Mouse (Mus musculus): ENCODE results near the gene Rbm47. TPM values are rescaled to one million over a fixed set of nuclear protein-coding genes. Genes with fewer than 3 reads are reported as not detected.

Rbm47 gene
- polyA plus RNA-seq, 1 experiment from 2014 or later = 75.0 TPM

- peak overlapping the region; percentile 63 for H3K4me3 ChIP-seq (ENCODE audit: low read length)
- no peak for ATAC-seq (ENCODE audit: low FRiP score, low TSS enrichment)
- no peaks in the 10 kb centered on the region for H3K36me3 ChIP-seq (ENCODE audit: insufficient read depth, low read length)
- H3K4me2 ChIP-seq (replicated peaks; ENCODE audit: low read depth, low read length) = peak overlapping the region; percentile 92
- H3K9ac ChIP-seq (replicated peaks; ENCODE audit: low read length) = 0 out of 2 replicates have a peak overlapping the region, but pooled peaks have one; percentile 53
- H3K27me3 ChIP-seq (ENCODE audit: insufficient read depth, low read length) = peaks cover 6% of the 10 kb centered on the region; the same call in 1 of the 2 replicates
- peaks cover 33% of the 10 kb centered on the region for H3K4me1 ChIP-seq (ENCODE audit: insufficient read depth, low read length)
- WGBS = 35% methylated on average over 3 of the region's 3 CpGs
- H3K27ac ChIP-seq (ENCODE audit: low read length) = no peak overlapping the region; the same call in 1 of the 2 replicates
- no peaks in the 10 kb centered on the region for H3K9me3 ChIP-seq (ENCODE audit: low read length)
These were observed 23.3 kb downstream of the Rbm47 start for GRCm38 (mm10) chr5:66149571-66149970.

GRCm38 (mm10) chr5:66149111-66149510 lies 23.8 kb downstream of the Rbm47 start:
- H3K36me3 ChIP-seq (ENCODE audit: insufficient read depth, low read length) = no peaks in the 10 kb centered on the region
- H3K4me1 ChIP-seq (ENCODE audit: insufficient read depth, low read length) = peaks cover 33% of the 10 kb centered on the region
- no peaks in the 10 kb centered on the region for H3K9me3 ChIP-seq (ENCODE audit: low read length)
- 61% methylated on average over 2 of the region's 2 CpGs for WGBS
- 0 out of 2 replicates have a peak overlapping the region, but pooled peaks have one; percentile 32 for H3K9ac ChIP-seq (replicated peaks; ENCODE audit: low read length)
- peak overlapping the region; percentile 27 for H3K4me3 ChIP-seq (ENCODE audit: low read length)
- H3K27me3 ChIP-seq (ENCODE audit: insufficient read depth, low read length) = peaks cover 6% of the 10 kb centered on the region; the same call in 1 of the 2 replicates
- H3K27ac ChIP-seq (ENCODE audit: low read length) = no peak overlapping the region
- H3K4me2 ChIP-seq (replicated peaks; ENCODE audit: low read depth, low read length) = peak overlapping the region; percentile 92
- no peak for ATAC-seq (ENCODE audit: low FRiP score, low TSS enrichment)

GRCm38 (mm10) chr5:66147313-66147712 lies 25.6 kb downstream of the Rbm47 start:
- Histone ChIP-seq H3K27ac (ENCODE audit: low read length) (no peak overlapping the region), H3K27me3 (ENCODE audit: insufficient read depth, low read length) (0 out of 2 replicates have a peak, but pooled peaks cover 6% of the 10 kb centered on the region), H3K9ac (replicated peaks; ENCODE audit: low read length) (no peak overlapping the region), H3K4me1 (ENCODE audit: insufficient read depth, low read length) (peaks cover 26% of the 10 kb centered on the region), H3K4me3 (ENCODE audit: low read length) (no peak overlapping the region), H3K4me2 (replicated peaks; ENCODE audit: low read depth, low read length) (no peak overlapping the region), H3K9me3 (ENCODE audit: low read length) (no peaks in the 10 kb centered on the region), H3K36me3 (ENCODE audit: insufficient read depth, low read length) (no peaks in the 10 kb centered on the region)
- 96% methylated on average over 3 of the region's 3 CpGs for WGBS
- ATAC-seq (ENCODE audit: low FRiP score, low TSS enrichment) = no peak

DNA sequence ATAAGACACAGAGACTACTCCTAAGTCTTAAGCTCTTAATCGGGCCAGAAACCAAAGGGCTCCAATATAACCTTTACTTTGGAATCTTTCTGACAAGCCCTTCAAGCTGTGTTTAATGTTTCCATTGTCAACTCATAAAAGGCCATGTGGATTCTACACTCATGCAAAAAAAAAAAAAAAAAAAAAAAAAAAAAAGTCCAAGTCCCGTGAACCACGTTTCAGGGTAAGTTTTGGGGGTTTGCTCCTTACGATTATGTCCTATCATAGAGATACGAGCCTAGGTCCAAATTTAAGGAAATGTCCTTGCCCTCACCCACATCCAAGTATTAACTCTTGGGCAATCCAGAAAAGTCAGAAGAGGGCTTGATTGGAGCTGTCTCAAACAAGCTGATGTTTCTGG lies 27.3 kb downstream of the Rbm47 start:
- Histone ChIP-seq H3K4me3 (ENCODE audit: low read length) (no peak overlapping the region), H3K36me3 (ENCODE audit: insufficient read depth, low read length) (no peaks in the 10 kb centered on the region), H3K9ac (replicated peaks; ENCODE audit: low read length) (no peak overlapping the region), H3K27me3 (ENCODE audit: insufficient read depth, low read length) (0 out of 2 replicates have a peak, but pooled peaks cover 2% of the 10 kb centered on the region), H3K4me1 (ENCODE audit: insufficient read depth, low read length) (peaks cover 13% of the 10 kb centered on the region; the same call in 1 of the 2 replicates), H3K27ac (ENCODE audit: low read length) (no peak overlapping the region), H3K9me3 (ENCODE audit: low read length) (no peaks in the 10 kb centered on the region), H3K4me2 (replicated peaks; ENCODE audit: low read depth, low read length) (no peak overlapping the region)
- 82% methylated on average over 5 of the region's 5 CpGs for WGBS
- no peak for ATAC-seq (ENCODE audit: low FRiP score, low TSS enrichment)

GRCm38 (mm10) chr5:66143093-66144032 lies 29.6 kb downstream of the Rbm47 start:
- ATAC-seq (ENCODE audit: low FRiP score, low TSS enrichment) = no peak
- Histone ChIP-seq H3K9me3 (ENCODE audit: low read length) (no peaks in the 10 kb centered on the region), H3K36me3 (ENCODE audit: insufficient read depth, low read length) (no peaks in the 10 kb centered on the region), H3K27me3 (ENCODE audit: insufficient read depth, low read length) (no peaks in the 10 kb centered on the region), H3K27ac (ENCODE audit: low read length) (no peak overlapping the region), H3K4me1 (ENCODE audit: insufficient read depth, low read length) (0 out of 2 replicates have a peak, but pooled peaks cover 6% of the 10 kb centered on the region), H3K4me3 (ENCODE audit: low read length) (no peak overlapping the region), H3K4me2 (replicated peaks; ENCODE audit: low read depth, low read length) (no peak overlapping the region), H3K9ac (replicated peaks; ENCODE audit: low read length) (no peak overlapping the region)
- 66% methylated on average over 14 of the region's 14 CpGs for WGBS

DNA sequence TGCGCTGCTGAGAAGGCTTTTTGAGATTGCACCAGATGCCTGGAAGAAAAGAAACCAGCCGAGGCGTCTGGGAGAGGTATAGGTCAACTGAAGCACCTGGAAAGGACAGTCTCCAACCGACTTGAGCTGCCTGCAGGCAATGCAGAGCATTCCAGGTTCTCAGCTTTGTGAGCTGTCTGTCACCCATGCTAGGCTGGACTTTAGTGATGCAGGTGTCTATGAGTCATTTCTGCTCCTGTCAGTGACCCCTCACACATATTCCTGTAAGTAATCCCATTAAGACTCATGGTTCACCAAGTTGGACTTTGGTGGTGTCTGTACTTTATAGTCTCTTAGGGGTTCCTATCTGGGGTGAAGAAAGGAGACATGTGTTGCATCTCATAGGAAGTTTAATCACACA lies 31.4 kb downstream of the Rbm47 start:
- Histone ChIP-seq H3K9ac (replicated peaks; ENCODE audit: low read length) (no peak overlapping the region), H3K27me3 (ENCODE audit: insufficient read depth, low read length) (no peaks in the 10 kb centered on the region), H3K4me3 (ENCODE audit: low read length) (no peak overlapping the region), H3K4me1 (ENCODE audit: insufficient read depth, low read length) (0 out of 2 replicates have a peak, but pooled peaks cover 6% of the 10 kb centered on the region), H3K4me2 (replicated peaks; ENCODE audit: low read depth, low read length) (no peak overlapping the region), H3K9me3 (ENCODE audit: low read length) (no peaks in the 10 kb centered on the region), H3K36me3 (ENCODE audit: insufficient read depth, low read length) (no peaks in the 10 kb centered on the region), H3K27ac (ENCODE audit: low read length) (no peak overlapping the region)
- ATAC-seq (ENCODE audit: low FRiP score, low TSS enrichment) = no peak
- 88% methylated on average over 4 of the region's 4 CpGs for WGBS

- no peaks in the 10 kb centered on the region for H3K27me3 ChIP-seq (ENCODE audit: insufficient read depth, low read length)
- H3K4me2 ChIP-seq (replicated peaks; ENCODE audit: low read depth, low read length) = no peak overlapping the region
- H3K9me3 ChIP-seq (ENCODE audit: low read length) = no peaks in the 10 kb centered on the region
- 17% methylated on average over 6 of the region's 6 CpGs for WGBS
- peaks cover 13% of the 10 kb centered on the region; the same call in 1 of the 2 replicates for H3K4me1 ChIP-seq (ENCODE audit: insufficient read depth, low read length)
- H3K36me3 ChIP-seq (ENCODE audit: insufficient read depth, low read length) = no peaks in the 10 kb centered on the region
- peak; percentile 64 for ATAC-seq (ENCODE audit: low FRiP score, low TSS enrichment)
- peak overlapping the region; percentile 45; the same call in 1 of the 2 replicates for H3K27ac ChIP-seq (ENCODE audit: low read length)
- no peak overlapping the region for H3K4me3 ChIP-seq (ENCODE audit: low read length)
- no peak overlapping the region for H3K9ac ChIP-seq (replicated peaks; ENCODE audit: low read length)
These were observed 33.2 kb downstream of the Rbm47 start for GRCm38 (mm10) chr5:66139634-66140295.

DNA sequence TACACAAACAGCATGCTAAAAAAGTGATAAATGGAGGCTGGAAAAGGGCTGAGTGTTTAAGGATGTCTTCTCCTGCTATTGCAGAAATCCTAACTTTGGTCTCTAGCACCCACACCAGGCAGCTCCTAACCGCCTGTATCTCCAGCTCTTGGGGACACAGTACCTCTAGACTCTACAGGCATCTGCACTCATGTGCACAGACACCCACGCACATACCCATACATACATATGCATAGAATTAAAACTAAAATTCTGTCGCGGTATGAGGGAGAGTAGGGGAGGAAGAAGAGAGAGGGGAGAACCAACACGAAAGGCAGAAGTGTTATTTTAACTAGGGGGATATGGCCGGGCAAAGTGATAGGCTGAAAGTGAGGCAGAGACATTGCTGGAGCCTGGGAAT lies 33.7 kb downstream of the Rbm47 start:
- Histone ChIP-seq H3K4me2 (replicated peaks; ENCODE audit: low read depth, low read length) (no peak overlapping the region), H3K27me3 (ENCODE audit: insufficient read depth, low read length) (no peaks in the 10 kb centered on the region), H3K9me3 (ENCODE audit: low read length) (no peaks in the 10 kb centered on the region), H3K36me3 (ENCODE audit: insufficient read depth, low read length) (no peaks in the 10 kb centered on the region), H3K4me1 (ENCODE audit: insufficient read depth, low read length) (peaks cover 13% of the 10 kb centered on the region; the same call in 1 of the 2 replicates), H3K4me3 (ENCODE audit: low read length) (no peak overlapping the region), H3K9ac (replicated peaks; ENCODE audit: low read length) (no peak overlapping the region), H3K27ac (ENCODE audit: low read length) (no peak overlapping the region; the same call in 1 of the 2 replicates)
- no peak for ATAC-seq (ENCODE audit: low FRiP score, low TSS enrichment)
- 62% methylated on average over 6 of the region's 6 CpGs for whole genome bisulfite sequencing

- WGBS = 35% methylated on average over 10 of the region's 10 CpGs
These were observed 34.3 kb downstream of the Rbm47 start for GRCm38 (mm10) chr5:66138597-66138996.

More at GRCm38 (mm10) chr5:66138597-66138996, 34.3 kb downstream of the Rbm47 start:
- Histone ChIP-seq H3K36me3 (ENCODE audit: insufficient read depth, low read length) (no peaks in the 10 kb centered on the region), H3K27me3 (ENCODE audit: insufficient read depth, low read length) (no peaks in the 10 kb centered on the region), H3K4me3 (ENCODE audit: low read length) (no peak overlapping the region), H3K27ac (ENCODE audit: low read length) (no peak overlapping the region), H3K4me1 (ENCODE audit: insufficient read depth, low read length) (peaks cover 13% of the 10 kb centered on the region; the same call in 1 of the 2 replicates), H3K4me2 (replicated peaks; ENCODE audit: low read depth, low read length) (no peak overlapping the region), H3K9me3 (ENCODE audit: low read length) (no peaks in the 10 kb centered on the region), H3K9ac (replicated peaks; ENCODE audit: low read length) (no peak overlapping the region)
- ATAC-seq (ENCODE audit: low FRiP score, low TSS enrichment) = no peak
